Mouse (Mus musculus) liver, adult 2 months (tissue): ENCODE results near the gene Klhdc9.
A peak's percentile ranks its signal among the peaks of the same experiment; 100 is the strongest.

Experiments used
- CTCF ChIP-seq: fragments of 200-500 bp; IDR thresholded peaks from 2 replicates; pipeline ENCODE4 v1.5.1; 2011; ENCODE audit warnings: low read depth, low read length, control low read depth
- POLR2A ChIP-seq: fragments of 200-500 bp; IDR thresholded peaks from 2 replicates; pipeline ENCODE4 v1.6.1; 2011; ENCODE audit warnings: low read length, control low read depth; ENCODE audit not compliant: insufficient read depth; ENCODE audit errors: extremely low read depth

GRCm38 (mm10) chr1:171387099-171387498 lies 26.5 kb upstream of the Klhdc9 start:
- peak; percentile 20; the same call in 1 of the 2 replicates for TF ChIP-seq CTCF
- TF ChIP-seq POLR2A: no peak
